Mouse (Mus musculus) bone marrow macrophage, adult 2 months (primary cell): Measurements from ENCODE around the gene Ptar1.

Source experiments
- CTCF ChIP-seq: IDR thresholded peaks from 2 replicates; pipeline ENCODE4 v1.5.1; 2012; ENCODE audit warnings: low read depth, mild to moderate bottlenecking, low read length, moderate library complexity
- POLR2A ChIP-seq: IDR thresholded peaks from 2 replicates; pipeline ENCODE4 v1.6.1; 2012; ENCODE audit warnings: mild to moderate bottlenecking, low read depth, low read length, borderline replicate concordance

GRCm38 (mm10) chr19:23687296-23688021 lies at the start of gene Ptar1:
- no peak for TF ChIP-seq CTCF
- TF ChIP-seq POLR2A: no peak
